Mouse (Mus musculus) embryonic facial prominence, embryonic 15.5 days (tissue): ENCODE data around the gene Lyst. TPM values are rescaled to one million over a fixed set of nuclear protein-coding genes. Genes with fewer than 3 reads are reported as not detected.
"Not testable (repeated sequence)": the region's sequence is repeated elsewhere in the genome, so short reads cannot be mapped to it uniquely, and the experiment has no call there.

Experiments
- ATAC-seq: fragments of 200-750 bp; cut with Nextera tagmentation; 2 replicates; pipeline ENCODE4 v1.8.0; 2017; ENCODE audit warnings: low read depth, moderate TSS enrichment; ENCODE audit not compliant: insufficient number of reproducible peaks, low FRiP score, low TSS enrichment
- H3K27ac ChIP-seq: fragments of 300-500 bp; sonication (generic); replicated peaks from 2 replicates; pipeline ENCODE4 v1.5.1; 2015; ENCODE audit warnings: mild to moderate bottlenecking, inconsistent platforms
- H3K27me3 ChIP-seq: fragments of 300-500 bp; sonication (generic); 2 replicates; pipeline ENCODE4 v1.6.1; 2015; ENCODE audit warnings: inconsistent platforms
- H3K36me3 ChIP-seq: fragments of 300-500 bp; sonication (generic); 2 replicates; pipeline ENCODE4 v1.6.1; 2015; ENCODE audit warnings: mild to moderate bottlenecking, inconsistent platforms
- H3K4me1 ChIP-seq: fragments of 300-500 bp; sonication (generic); 2 replicates; pipeline ENCODE4 v1.6.1; 2015; ENCODE audit warnings: inconsistent platforms
- H3K4me2 ChIP-seq: fragments of 300-500 bp; sonication (generic); replicated peaks from 2 replicates; pipeline ENCODE4 v1.6.1; 2015; ENCODE audit warnings: mild to moderate bottlenecking, inconsistent platforms
- H3K4me3 ChIP-seq: fragments of 300-500 bp; sonication (generic); replicated peaks from 2 replicates; pipeline ENCODE4 v1.5.1; 2015; ENCODE audit warnings: mild to moderate bottlenecking, inconsistent platforms
- H3K9ac ChIP-seq: fragments of 300-500 bp; sonication (generic); 2 replicates; pipeline ENCODE4 v1.6.1; 2015; ENCODE audit warnings: inconsistent platforms
- H3K9me3 ChIP-seq: fragments of 300-500 bp; sonication (generic); replicated peaks from 2 replicates; pipeline ENCODE4 v1.6.1; 2016; ENCODE audit warnings: inconsistent platforms
- WGBS: fragments of 180-500 bp; shearing (Covaris S2); methylation state at CpG from one replicate; pipeline ENCODE4 v1.1.7; 2015; 5-methylcytosine and 5-hydroxymethylcytosine counted together
- polyA plus RNA-seq: library from polyadenylated mRNA; unstranded; fragments of >200 nt; fragmentation: Nextera tagmentation; extraction: Ambion mirVana; gene quantifications from 2 replicates; pipeline ENCODE4 v1.2.1, GENCODE M21; 2015

The Lyst gene
- polyA plus RNA-seq, result 3.6 and 5.4 TPM in 2 replicates

- WGBS, result under 1% methylated on average over 80 of the region's 88 CpGs
- ATAC-seq, result peak; percentile 98
- H3K27ac ChIP-seq, result peak within 1 kb of the TSS; percentile 71
Measured at GRCm38 (mm10) chr13:13590048-13591011, at the start of gene Lyst. Gene Lyst (plus strand): TSS chr13:13590397.

GRCm38 (mm10) chr13:13543073-13543472 lies 47.1 kb upstream of the Lyst start:
- not testable (repeated sequence) for H3K9ac ChIP-seq, H3K27me3 ChIP-seq, ATAC-seq, H3K4me2 ChIP-seq, H3K4me1 ChIP-seq, H3K4me3 ChIP-seq, H3K27ac ChIP-seq, H3K36me3 ChIP-seq, H3K9me3 ChIP-seq
- 93% methylated on average over 10 of the region's 10 CpGs for WGBS

More at GRCm38 (mm10) chr13:13590048-13591011, at the start of gene Lyst:
- H3K4me3 ChIP-seq, result peak within 1 kb of the TSS; percentile 89
- no peaks in the 10 kb centered on the region for H3K36me3 ChIP-seq
- no peaks in the 10 kb centered on the region for H3K4me1 ChIP-seq
- no peaks in the 10 kb centered on the region for H3K27me3 ChIP-seq
- H3K9me3 ChIP-seq, result no peaks in the 10 kb centered on the region
- H3K4me2 ChIP-seq, result peak within 1 kb of the TSS; percentile 91
- H3K9ac ChIP-seq, result peak within 1 kb of the TSS; percentile 34

GRCm38 (mm10) chr13:13546792-13547191 lies 43.4 kb upstream of the Lyst start:
- no peak for ATAC-seq
- Histone ChIP-seq H3K9ac (no peak overlapping the region), H3K4me3 (no peak overlapping the region), H3K36me3 (no peaks in the 10 kb centered on the region), H3K27me3 (no peaks in the 10 kb centered on the region), H3K27ac (no peak overlapping the region), H3K4me1 (no peaks in the 10 kb centered on the region), H3K9me3 (no peaks in the 10 kb centered on the region), H3K4me2 (no peak overlapping the region)
- WGBS, result 55% methylated on average over 3 of the region's 3 CpGs

- no peak for ATAC-seq
- Histone ChIP-seq H3K27ac (no peak overlapping the region), H3K36me3 (no peaks in the 10 kb centered on the region), H3K9ac (no peak overlapping the region), H3K4me2 (no peak overlapping the region), H3K9me3 (no peaks in the 10 kb centered on the region), H3K4me3 (no peak overlapping the region), H3K27me3 (no peaks in the 10 kb centered on the region), H3K4me1 (no peaks in the 10 kb centered on the region)
- WGBS, result 91% methylated on average over 4 of the region's 4 CpGs
Measured at GRCm38 (mm10) chr13:13547889-13548288, 42.3 kb upstream of the Lyst start.

DNA sequence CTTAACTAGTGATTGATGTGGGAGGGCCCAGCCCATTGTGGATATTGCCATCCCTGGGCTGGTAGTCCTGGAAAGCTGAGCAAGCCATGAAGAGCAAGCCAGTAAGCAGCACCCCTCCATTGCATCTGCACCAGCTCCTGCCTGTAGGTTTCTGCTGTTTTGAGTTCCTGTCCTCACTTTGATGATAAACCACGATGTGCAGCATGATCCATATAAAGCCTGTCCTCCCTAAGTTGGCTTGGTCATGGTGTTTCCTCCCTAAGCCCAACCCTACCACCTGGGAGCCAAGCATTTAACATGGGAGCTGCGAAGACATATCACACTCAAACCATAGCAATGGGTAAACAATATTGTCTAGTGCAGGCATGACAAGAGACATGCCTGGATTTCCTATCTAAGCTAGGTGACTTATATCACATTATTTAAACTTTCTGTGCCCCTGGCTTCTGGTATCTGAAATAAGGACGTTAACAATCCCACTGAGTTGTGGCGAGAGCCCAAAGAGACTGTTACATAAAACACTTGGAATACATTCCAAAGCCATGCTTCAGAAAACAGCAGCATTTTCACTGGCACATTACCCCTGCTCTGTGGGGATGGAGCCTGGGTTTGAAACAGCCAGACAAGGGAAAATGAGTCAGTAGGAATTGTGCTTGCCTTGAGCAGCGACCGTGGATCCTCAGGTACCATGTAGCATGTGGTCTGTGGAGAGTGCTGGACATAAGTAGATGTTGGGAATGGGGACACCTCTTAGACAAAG lies 41.6 kb upstream of the Lyst start:
- H3K9me3 ChIP-seq, result no peaks in the 10 kb centered on the region
- ATAC-seq, result no peak
- no peak overlapping the region for H3K9ac ChIP-seq
- H3K27me3 ChIP-seq, result no peaks in the 10 kb centered on the region
- H3K27ac ChIP-seq, result no peak overlapping the region
- 84% methylated on average over 6 of the region's 6 CpGs for WGBS
- H3K36me3 ChIP-seq, result no peaks in the 10 kb centered on the region
- no peaks in the 10 kb centered on the region for H3K4me1 ChIP-seq
- no peak overlapping the region for H3K4me3 ChIP-seq
- H3K4me2 ChIP-seq, result no peak overlapping the region

- Histone ChIP-seq H3K4me1 (no peaks in the 10 kb centered on the region), H3K9me3 (no peaks in the 10 kb centered on the region), H3K27me3 (no peaks in the 10 kb centered on the region), H3K9ac (no peak overlapping the region), H3K4me3 (no peak overlapping the region), H3K4me2 (no peak overlapping the region), H3K36me3 (no peaks in the 10 kb centered on the region), H3K27ac (no peak overlapping the region)
- ATAC-seq, result no peak
- 61% methylated on average over 9 of the region's 9 CpGs for WGBS
Measured at GRCm38 (mm10) chr13:13549687-13550660, 40.2 kb upstream of the Lyst start.

DNA sequence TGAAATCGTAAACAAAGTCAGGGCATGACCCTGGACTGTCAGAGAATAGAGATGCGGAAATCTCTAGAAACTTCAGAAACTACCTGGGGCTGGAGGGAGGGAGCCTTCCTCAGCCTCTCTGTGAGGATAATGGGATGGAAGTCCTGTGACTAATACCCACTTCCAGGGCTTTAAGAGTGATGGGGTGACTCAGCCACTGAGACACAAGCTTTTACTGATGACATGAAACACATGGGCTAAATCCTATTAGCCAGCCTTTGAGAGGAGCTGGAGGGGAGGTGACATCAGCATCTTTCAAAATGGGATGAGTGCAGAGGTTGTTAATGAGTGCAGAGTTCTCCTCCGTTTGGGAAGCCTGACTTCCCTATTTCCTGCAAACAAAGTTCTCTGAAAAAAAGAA lies 38.2 kb upstream of the Lyst start:
- ATAC-seq, result no peak
- H3K9me3 ChIP-seq, result no peaks in the 10 kb centered on the region
- no peak overlapping the region for H3K27ac ChIP-seq
- no peak overlapping the region for H3K4me2 ChIP-seq
- no peaks in the 10 kb centered on the region for H3K4me1 ChIP-seq
- H3K4me3 ChIP-seq, result no peak overlapping the region
- WGBS, result 38% methylated on average over 3 of the region's 3 CpGs
- H3K9ac ChIP-seq, result no peak overlapping the region
- no peaks in the 10 kb centered on the region for H3K27me3 ChIP-seq
- H3K36me3 ChIP-seq, result no peaks in the 10 kb centered on the region

GRCm38 (mm10) chr13:13553660-13554059 lies 36.5 kb upstream of the Lyst start:
- ATAC-seq, result no peak
- Histone ChIP-seq H3K27ac (no peak overlapping the region), H3K4me3 (no peak overlapping the region), H3K9me3 (no peaks in the 10 kb centered on the region), H3K4me2 (no peak overlapping the region), H3K27me3 (no peaks in the 10 kb centered on the region), H3K9ac (no peak overlapping the region), H3K36me3 (no peaks in the 10 kb centered on the region), H3K4me1 (no peaks in the 10 kb centered on the region)
- WGBS, result 59% methylated on average over 1 of the region's 1 CpGs

DNA sequence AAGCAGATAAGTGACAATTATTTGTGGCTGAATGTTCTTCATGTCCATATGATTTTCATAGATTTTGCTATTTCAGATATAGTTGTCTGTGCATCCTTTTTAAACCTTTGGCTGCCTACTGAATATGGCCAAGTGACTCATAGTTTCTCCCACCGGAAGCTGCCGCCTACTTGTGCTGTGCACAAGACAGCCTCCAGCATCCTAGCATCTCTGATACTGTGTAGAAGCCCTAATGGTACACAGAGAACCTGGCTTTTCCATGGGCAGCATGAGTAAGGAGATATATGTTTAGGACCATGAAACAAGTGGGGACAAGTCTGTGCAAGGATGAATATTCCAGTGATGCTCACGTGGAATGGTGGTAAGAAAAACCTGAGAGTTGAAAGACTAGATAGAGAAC lies 35.0 kb upstream of the Lyst start:
- 82% methylated on average over 3 of the region's 3 CpGs for WGBS
- Histone ChIP-seq H3K36me3 (no peaks in the 10 kb centered on the region), H3K4me3 (no peak overlapping the region), H3K27me3 (no peaks in the 10 kb centered on the region), H3K4me1 (no peaks in the 10 kb centered on the region), H3K4me2 (no peak overlapping the region), H3K27ac (no peak overlapping the region), H3K9ac (no peak overlapping the region), H3K9me3 (no peaks in the 10 kb centered on the region)
- ATAC-seq, result no peak

DNA sequence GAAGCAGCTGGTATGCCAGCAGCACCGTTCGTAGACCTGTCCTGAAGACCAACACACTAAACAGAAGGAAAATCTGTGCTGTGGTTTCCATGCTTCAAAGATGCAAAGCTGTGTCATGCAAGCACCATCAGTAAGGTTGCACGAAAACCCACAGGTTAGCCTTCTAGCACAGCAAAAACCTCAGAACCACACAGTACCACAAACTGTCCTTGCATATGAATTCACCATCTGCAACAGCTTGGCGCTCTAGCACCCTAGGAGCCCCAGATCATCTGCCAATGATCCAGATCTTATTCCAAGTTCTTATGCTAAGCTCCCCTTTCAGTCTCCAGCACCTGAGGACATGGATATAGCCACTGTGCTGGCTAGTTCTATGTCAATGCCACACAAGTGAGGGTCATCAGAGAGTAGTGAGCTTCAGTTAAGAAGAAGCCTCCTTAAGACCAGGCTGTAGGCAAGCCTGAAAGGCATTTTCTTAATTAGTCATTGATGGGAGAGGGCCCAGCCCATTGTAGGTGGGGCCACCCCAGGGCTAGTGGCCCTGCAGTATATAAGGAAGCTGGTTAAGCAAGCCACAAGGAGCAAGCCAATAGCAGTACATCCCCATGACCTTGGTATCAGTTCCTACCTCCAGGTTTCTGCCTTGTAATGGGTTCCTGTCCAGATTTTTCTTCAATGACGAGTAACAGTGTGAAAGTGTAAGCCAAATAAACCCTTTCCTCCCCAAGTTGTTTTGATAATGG lies 33.0 kb upstream of the Lyst start:
- 74% methylated on average over 5 of the region's 5 CpGs for WGBS

More for the DNA sequence above, 33.0 kb upstream of the Lyst start:
- Histone ChIP-seq H3K27ac (no peak overlapping the region), H3K9me3 (no peaks in the 10 kb centered on the region), H3K4me2 (no peak overlapping the region), H3K9ac (no peak overlapping the region), H3K4me1 (no peaks in the 10 kb centered on the region), H3K27me3 (no peaks in the 10 kb centered on the region), H3K4me3 (no peak overlapping the region), H3K36me3 (no peaks in the 10 kb centered on the region)
- ATAC-seq, result no peak
